Mouse (Mus musculus): ENCODE measurements around the gene Slc7a8.

The Slc7a8 gene

GRCm38 (mm10) chr14:54698733-54699132 lies 83.0 kb downstream of the Slc7a8 start, which contains the start of gene Gm29776:
Gm29776 (minus strand) TSS chr14:54698833.
- no peak for DNase-seq (ENCODE audit: low spot score)

GRCm38 (mm10) chr14:54696752-54697151 lies 85.0 kb downstream of the Slc7a8 start:
- no peak for DNase-seq (ENCODE audit: low spot score)

- no peak for DNase-seq (ENCODE audit: low spot score)
Measured at GRCm38 (mm10) chr14:54695042-54695441, 86.7 kb downstream of the Slc7a8 start.

- DNase-seq (ENCODE audit: low spot score) = no peak
Measured at GRCm38 (mm10) chr14:54687251-54687650, 94.5 kb downstream of the Slc7a8 start.

GRCm38 (mm10) chr14:54686522-54687143 lies 95.1 kb downstream of the Slc7a8 start, which contains the start of gene Acin1:
Acin1 (minus strand) TSS chr14:54686931.
- peak; percentile 100 for DNase-seq (ENCODE audit: low spot score)

- no peak for DNase-seq (ENCODE audit: low spot score)
Measured at GRCm38 (mm10) chr14:54686063-54686521, 95.7 kb downstream of the Slc7a8 start, which contains the start of gene 1700123O20Rik. 1700123O20Rik (plus strand) TSS chr14:54686216.

GRCm38 (mm10) chr14:54685471-54685870 lies 96.3 kb downstream of the Slc7a8 start:
- DNase-seq (ENCODE audit: low spot score) = no peak

GRCm38 (mm10) chr14:54682396-54682795 lies 99.3 kb downstream of the Slc7a8 start:
- no peak for DNase-seq (ENCODE audit: low spot score)

GRCm38 (mm10) chr14:54678657-54679304 lies 103.0 kb downstream of the Slc7a8 start:
- DNase-seq (ENCODE audit: low spot score) = no peak

GRCm38 (mm10) chr14:54676290-54676689 lies 105.5 kb downstream of the Slc7a8 start:
- no peak for DNase-seq (ENCODE audit: low spot score)

- DNase-seq (ENCODE audit: low spot score) = no peak
Measured at GRCm38 (mm10) chr14:54674317-54674716, 107.4 kb downstream of the Slc7a8 start.

All from left cerebral cortex, adult 11 months (tissue).